Mouse (Mus musculus): ENCODE measurements around the gene H60c.
"Not testable (repeated sequence)": the region's sequence is repeated elsewhere in the genome, so short reads cannot be mapped to it uniquely, and the experiment has no call there.

H60c gene

DNA sequence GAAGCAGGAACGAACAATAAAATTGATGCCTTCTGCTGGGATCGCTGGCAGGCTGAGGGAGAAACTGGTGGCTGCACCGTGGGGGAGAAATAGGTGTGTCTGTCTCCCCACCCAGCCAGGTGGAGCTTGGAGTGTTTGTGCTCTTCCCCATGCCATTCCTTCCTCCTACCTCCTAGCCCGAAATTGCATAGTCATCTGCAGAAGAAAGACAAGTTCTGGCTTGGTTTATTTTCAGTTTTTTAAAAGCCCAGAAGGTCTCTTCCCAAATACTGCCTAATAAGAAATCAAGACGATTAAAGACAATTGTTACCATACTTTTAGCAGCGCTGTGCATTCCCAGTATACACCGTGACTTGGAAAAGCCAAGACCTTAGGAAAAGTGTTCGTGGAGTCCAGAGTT lies at the start of gene H60c:
Gene H60c, minus strand, starts transcription at position 101 of the 400 bp plus-strand sequence.
- DNase-seq (ENCODE audit: low spot score in 2 of 2) = no peak

DNA sequence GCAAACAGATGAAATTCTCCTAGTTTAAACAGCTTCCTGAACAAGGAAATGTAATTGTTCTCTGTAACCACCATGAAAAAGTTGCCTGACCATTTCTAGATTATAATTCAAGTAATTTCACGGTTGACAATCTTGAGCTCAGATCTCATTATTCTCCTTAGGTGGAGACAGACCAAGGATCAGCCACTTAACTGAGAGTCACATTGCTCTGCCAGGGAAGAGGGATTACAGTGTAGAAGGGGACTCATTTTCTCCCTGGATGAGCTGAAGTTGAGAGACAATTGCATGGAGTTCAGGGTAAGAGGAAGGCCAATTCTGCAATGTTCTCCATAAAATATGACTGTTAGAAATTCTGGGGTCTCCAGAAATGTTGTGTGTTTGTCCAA lies 41.2 kb upstream of the H60c start:
- DNase-seq (ENCODE audit: low spot score in 2 of 2) = no peak

DNA sequence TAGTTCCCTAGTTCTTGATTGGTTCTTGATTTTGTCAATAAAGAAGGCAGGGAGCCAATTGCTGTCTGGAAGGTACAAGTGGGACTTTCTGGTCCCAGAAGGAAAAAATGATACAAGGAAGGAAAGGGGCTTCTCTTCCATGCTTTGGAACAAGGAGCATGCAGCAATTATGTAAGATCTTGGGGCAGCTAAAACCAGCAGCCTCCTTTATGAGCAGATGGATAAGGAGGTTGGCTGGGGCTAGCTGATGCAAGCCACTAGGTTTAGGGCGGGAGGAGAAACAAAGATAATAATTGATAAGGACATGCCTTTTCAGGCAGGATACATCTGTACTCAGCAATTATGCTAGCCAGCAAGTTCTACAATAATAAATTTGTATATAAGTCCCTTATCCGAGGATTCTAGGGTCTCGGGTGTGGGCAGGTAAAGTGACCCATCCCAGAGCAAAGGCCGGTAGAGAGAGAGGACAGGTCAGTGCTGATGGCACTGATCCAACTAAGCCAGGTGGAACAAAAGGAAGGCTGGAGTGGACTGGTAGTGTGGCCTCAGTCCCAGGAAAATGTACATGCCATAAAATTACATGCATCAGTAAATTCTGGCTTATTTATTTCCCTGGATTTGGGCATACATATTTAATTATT lies 40.7 kb upstream of the H60c start:
- no peak for DNase-seq (ENCODE audit: low spot score in 2 of 2)

DNA sequence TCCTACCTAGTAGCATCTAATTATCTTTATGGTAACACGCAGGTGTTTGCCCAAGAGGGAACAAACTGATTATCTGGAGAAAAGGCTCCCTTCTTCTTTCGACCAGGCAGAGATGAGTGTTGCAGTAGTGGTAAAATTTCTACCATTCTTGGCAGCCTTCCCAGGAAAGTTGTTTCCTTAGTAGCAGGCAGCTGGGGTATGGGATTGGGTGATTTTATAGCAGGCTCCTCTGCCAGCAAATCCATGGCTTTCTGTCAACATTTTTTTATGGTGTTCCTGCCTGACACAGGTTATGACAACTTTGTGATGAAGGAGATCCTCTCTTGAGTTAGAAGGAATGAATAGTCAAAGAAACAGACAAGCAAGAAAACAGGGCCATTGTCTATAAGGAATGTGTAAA lies 40.2 kb upstream of the H60c start:
- no peak for DNase-seq (ENCODE audit: low spot score in 2 of 2)

DNA sequence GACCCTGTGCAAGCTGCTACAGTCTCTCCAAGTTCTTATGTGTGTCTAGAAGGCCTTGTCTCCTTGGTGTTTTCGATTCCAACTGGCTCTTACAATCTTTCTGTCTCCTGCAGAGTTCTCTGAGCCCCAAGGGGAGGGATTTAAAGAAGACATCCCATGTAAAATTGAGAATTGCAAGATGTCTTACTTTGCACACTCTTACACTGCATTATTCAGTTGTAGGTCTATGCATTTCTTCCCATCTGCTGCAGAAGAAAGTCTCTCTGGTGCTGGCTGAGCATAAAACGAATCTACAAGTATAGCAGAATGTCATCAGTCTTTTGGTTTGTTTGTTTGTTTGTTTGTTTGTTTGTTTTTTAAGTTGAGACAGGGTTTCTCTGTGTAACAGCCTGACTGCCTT lies 26.4 kb upstream of the H60c start:
- no peak for DNase-seq (ENCODE audit: low spot score in 2 of 2)

DNA sequence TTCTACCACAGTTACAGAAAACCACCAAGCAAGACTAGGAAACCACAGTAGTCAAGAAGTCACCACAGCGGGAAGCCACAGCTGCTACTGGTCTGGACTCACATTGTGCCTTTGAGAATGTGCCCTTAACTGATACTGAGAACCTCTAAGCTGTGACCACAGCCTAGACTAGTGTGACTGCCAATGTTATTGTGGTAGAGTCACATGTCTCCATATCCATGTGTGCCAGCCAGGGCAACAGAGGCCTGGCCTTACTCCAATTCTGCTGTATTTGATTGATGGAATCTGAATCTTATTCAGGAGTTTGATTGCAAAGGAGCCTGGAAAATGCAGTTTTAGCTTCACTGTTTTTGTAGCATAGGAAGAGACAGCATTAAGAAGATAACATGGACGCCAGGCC lies 13.5 kb upstream of the H60c start:
- no peak for DNase-seq (ENCODE audit: low spot score in 2 of 2)

DNA sequence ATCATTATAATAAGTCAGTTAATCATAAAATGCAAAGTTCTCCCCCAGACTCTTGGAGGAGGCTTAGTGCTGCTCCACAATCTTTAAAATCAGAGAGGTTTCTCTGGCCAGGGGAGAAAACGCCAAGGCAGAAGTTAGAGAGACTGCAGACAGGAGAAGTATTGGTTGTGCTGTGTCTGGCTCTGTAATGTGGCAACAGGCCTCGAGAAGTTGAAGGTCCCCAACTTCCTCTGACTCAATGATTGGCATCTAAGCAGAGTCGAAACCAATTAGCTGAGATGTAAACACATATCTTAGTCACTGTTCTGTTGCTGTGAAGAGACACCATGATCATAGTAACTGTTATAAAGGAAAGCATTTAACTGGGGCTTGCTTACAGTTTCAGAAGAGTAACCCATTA lies 6.5 kb upstream of the H60c start:
- DNase-seq (ENCODE audit: low spot score in 2 of 2) = no peak

DNA sequence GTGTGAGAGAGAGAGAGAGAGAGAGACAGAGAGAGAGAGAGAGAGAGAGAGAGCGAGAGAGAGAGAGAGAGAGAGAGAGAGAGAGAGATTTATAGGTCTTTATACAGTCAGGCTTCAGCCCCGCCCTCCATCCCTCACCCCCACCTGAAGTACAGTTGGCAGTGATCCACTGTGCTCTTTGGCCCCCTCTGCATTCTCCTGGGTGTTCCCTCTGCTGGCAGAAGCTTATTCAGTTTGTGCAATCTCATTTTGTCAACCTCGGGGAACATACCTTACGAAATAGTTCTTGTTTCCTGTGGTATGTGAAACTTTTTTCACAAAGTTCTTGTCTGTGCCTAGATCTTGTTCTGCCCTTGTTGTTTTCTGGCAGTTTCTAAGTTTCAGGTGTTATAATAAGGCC lies 3.5 kb upstream of the H60c start:
- DNase-seq (ENCODE audit: low spot score in 2 of 2) = no peak

DNA sequence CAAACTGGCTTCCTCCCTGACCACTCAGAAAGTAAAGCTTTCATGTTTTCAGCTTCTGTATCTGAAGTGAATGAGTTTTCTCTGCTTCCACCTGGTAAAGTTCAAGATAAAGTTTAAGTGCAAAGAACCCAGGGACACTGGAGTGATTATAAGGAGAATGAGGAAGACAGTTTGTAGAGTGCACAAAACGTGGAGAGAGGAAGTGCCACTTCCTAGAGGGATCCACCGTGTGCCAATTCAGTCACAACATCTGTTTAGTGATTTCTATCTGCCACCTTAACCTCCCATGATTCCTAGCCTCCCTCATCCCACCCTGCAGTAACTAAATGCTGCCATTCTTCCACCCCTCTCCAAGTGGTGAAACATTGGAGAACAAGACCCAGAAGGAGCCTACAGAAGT lies 842 bp downstream of the H60c start:
- no peak for DNase-seq (ENCODE audit: low spot score in 2 of 2)

DNA sequence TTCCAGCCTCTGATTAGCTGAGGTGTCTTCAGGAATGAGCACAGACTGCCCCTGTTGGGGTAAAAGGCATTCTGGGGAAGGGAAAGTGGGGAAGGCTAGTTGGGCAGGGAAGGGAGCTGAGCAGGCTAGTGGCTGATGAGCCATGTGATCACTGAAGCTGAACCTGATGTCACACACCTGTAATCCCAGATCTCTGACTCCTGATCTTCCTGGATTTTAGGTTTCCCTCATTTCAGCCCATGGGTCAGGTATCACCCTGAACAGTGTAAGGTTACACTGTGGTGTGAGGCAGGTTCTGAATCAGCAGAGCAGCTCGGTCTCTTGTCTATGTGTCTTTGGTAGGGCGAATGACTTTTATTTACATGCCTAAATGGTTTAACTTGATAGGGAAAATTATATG lies 4.8 kb downstream of the H60c start:
- no peak for DNase-seq (ENCODE audit: low spot score in 2 of 2)

DNA sequence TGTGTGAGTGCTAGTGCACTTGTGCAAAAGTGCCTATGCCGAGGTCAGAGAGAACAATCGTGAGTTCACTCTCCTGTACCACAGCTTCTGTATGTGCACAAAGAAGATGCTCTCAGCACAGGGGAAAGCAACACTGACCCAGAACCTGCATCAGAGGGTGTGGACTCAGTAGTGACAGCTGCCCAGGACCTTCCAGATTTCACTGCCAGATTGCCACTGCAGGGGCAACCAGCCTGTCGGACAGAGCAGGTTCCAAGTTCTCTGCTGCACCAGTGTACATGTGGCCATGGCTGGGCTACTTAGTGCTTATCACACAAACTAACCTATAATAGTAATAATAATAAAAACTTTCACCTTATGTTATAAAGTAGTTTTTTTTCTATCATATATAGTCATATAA lies 10.2 kb downstream of the H60c start:
- DNase-seq (ENCODE audit: low spot score in 2 of 2) = no peak

DNA sequence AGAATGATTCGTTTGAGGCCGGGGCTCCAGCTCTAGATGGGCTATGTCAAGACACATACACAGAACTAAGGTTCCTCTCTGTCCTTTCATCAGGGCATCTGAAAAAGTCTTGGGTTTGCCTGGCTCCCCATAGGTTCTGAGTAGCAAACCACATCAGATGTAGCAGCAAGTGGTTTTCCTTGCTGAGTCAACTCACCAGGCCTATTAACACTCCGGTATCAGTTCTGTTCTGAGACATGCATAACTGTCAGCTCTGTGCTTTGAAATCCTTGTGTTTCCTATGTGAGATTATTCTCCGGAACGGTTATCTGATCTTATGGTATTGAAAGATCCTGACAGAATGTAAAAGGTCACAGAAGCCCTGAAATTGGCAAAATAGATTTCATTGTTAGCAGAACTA lies 29.1 kb downstream of the H60c start:
- not testable (repeated sequence) for DNase-seq (ENCODE audit: low spot score in 2 of 2)

DNA sequence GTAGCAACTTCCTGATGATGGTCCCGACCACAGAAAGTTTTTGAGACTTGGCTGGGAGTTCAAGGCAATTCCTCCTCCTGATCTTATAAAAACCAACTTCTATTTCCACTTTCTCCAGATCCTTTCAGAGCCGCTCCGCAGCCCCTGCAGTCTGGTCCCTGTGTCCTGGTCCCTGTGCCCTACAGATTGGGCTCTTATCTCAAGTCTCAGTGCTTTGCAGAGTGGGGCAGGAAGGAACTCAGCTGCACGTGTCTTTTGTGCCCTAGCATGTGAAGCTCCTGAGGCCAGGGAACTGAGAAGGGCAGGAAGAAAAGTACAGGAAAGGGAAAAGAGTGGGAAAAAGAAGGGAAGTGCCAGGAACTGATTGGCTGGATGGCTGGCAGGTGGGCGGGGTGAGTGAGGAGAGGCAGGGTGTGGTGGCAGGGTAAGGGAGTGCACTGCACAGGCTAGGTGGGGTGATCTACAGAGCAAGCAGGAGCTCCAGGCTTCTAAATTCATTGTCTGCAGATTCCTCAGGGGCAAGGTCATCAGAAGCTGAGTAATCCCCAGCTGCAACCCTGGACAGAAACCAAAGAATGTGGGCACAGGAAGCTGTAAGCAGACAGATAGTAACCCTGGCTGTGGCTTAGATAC lies 30.8 kb downstream of the H60c start:
- no peak for DNase-seq (ENCODE audit: low spot score in 2 of 2)

DNA sequence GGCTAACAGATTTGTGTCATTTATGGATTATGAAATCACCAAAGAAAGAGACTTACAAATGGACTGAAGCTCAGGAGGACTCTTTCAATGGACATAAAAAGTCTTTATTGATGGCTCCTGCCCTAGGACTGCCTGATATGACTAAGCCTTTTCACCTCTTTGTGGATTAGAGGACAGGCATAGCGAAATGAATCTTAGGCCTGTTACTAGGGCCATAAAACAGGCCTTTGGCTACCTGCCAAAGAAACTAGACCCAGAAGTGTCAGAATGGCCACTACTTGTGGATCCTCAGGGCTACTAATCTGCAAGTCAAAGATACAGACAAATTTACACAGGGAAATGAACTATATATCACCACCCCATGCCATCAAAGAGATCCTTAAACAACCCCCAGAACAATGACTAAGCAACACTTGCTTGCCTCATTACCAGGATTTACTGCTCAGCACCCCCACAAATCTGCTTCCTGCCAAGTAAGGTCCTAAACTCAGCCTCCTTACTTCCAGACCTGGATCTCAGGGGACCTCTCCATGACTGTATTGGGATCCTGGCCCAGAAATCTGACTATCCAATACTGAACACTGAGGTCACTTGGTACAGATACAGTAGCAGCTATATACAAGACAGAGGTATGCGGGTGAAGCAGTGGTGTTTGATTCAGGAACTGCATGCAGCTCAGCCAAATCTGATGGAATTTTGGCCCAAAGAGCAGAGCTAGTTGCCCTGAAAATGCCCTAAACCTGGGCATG lies 39.0 kb downstream of the H60c start:
- DNase-seq (ENCODE audit: low spot score in 2 of 2) = no peak

Data from spleen, postnatal 14 days (tissue).